Mouse (Mus musculus): ENCODE measurements around the gene Mpst.
A peak's percentile ranks its signal among the peaks of the same experiment; 100 is the strongest.

The Mpst gene

DNA sequence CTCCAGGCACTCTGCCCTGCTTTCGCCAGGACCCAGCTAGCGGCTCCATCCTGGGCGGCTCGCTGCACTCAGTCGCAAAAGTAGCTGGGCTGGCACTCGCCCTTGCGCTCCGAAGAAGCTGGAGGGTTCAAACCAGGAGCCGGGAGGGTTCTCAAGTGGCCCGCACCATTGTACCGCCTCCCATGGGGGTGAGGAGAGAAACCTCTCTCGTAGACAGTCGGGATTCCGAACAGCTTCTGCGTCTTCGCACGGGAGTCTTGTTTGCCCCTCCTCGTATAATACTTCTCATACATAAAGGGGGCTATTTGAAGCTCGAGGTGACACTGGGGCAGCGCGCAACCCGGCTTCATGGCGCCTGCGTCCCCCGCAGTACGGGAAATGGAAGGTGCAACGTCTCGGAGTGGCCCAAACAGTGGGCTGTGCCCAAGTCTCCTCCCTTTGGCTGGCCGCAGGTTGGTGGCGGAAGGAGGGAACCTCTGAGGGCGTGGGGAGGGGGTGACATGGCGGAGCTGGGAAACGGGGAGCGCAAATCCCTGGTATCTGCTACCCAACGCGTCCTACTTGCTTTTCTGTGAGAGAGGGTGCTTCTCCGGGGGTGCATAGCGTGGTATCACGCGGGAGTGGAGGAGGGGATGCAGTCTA, at the start of gene Mpst:
Mpst (plus strand) TSS at position 124 of the 642 bp plus-strand sequence.
- peak; percentile 89 for DNase-seq (ENCODE audit: low spot score)

DNA sequence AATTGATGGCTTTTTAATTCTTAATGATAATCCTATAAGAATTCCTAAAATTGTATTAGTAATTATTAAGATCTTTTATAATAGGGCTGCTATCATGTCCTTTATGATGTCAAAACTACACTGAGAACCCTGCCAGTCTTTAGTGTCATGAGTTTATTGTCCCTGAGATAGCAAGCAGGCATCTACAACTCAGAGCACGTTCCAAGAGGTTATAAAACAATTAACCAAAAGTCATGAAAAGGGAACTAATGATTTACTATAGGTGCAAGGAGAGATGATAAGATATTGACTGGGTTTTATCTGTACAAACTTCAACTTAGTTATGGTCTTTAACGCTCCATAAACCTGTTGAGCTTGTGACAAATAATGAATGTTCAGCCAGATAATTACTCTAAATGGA, 40.3 kb upstream of the Mpst start:
- no peak for DNase-seq (ENCODE audit: low spot score)

DNA sequence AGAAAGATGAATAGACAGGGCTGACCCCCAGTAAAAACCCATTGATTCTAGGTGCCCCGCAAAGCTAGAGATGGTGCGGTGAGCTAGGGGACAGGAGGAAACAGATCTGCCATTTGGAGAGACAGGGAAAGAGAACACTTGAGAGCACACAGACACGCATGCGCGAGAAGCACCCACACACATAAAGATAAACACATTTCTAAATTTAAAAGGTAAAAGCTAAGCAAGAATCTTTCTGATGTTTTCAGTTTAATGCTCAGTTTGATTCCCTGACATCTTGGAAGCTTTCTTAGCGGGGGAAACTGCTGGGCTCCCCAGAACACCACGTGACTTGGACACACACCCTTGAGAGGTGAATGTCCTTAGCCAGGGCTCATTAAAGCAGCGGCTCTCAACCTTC, 39.3 kb upstream of the Mpst start:
- no peak for DNase-seq (ENCODE audit: low spot score)

DNA sequence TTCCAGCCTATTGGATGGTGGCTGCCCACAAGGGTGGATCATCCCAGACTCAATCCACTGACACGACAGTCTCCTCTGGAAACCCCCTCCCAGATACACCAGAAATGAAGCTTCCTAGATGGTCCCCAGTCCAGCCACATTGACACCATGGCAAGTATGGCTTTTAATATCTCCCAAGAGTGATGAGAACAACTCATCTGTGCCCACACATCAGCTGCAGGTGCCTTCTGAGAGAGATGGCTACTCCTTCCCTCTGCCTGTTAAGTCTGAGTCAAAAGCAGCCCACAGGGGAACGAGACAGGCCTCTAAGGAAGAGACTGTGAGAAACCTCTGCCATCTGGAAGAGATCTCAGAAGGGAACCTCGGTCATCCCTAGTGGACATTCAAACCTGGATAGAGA, 38.4 kb upstream of the Mpst start:
- DNase-seq (ENCODE audit: low spot score), result no peak

DNA sequence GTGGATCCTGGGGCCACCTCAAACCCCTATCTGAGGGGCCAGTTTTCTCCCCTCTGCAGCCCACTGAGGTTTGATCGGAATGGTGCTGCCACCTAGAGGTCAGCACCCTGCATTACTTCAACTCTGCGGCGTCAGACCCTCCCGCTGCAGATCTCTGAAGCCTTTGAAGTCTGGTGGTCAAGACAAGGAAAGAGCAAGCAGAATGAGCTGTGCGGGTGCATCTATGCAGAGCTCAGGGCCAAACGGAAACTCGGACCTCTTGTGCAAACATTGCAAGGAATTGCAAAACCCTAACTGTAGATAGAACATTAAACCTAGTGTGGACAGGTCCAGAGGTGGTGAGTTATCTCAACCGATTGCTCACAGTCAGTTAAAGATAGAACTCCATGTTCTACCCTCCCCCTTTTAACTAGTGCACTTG, 37.3 kb upstream of the Mpst start:
- no peak for DNase-seq (ENCODE audit: low spot score)

DNA sequence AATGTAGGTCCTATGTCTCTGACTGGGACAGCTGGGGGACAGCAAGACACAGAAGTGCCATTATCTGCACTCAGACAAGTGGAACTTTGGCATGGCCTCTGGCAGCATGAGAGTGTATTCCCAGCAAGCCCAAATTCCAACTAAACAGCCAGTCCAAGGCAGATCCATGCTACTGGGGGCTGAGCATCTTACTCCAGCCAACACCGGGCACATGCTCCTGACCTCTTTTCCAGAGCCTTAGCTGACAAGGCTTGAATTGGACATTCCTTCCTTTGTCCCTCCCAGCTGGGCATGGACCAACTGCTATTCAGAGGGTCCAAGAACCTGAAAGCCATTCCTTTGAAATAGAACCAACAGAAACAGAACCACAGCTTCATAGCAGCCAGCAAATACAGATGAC, 36.6 kb upstream of the Mpst start:
- DNase-seq (ENCODE audit: low spot score), result no peak

DNA sequence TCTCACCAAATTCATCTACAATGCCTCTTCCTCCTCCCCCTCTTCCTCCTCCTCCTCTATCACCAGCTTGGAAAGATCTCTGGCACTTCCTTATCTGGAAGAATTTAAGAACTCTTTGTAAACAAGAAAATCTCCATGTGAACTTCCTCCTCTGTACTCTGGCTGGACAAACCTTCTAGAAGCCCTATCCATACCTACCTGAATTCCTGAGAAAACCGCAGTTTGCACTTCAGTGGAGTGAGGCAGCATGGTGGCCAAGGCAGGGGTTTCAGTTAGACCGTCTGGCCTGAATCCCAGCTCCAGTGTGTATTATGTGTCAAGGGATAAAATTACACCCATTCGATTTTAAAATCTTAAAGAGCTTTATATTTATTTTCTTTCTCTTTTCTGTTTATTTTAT, 33.4 kb upstream of the Mpst start:
- no peak for DNase-seq (ENCODE audit: low spot score)

DNA sequence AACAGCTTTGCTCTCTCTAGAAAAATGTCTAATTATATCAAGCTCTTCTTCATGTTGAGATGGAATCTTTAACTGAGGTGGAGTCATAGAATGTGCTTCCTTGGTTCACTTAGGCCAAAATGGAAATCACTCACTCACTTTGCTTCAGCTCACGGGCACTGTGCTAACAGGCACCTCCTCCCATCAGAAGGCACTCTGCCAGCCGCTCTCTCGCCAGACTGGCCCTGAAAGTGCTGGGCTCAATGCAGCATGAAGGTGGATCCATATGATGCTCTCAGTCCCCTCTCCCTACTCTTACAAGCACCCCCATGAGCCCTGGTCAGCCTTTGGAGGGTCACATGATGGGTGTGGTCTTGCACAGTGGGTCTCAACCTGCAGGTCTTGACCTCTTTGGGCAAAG, 32.0 kb upstream of the Mpst start:
- DNase-seq (ENCODE audit: low spot score), result no peak

DNA sequence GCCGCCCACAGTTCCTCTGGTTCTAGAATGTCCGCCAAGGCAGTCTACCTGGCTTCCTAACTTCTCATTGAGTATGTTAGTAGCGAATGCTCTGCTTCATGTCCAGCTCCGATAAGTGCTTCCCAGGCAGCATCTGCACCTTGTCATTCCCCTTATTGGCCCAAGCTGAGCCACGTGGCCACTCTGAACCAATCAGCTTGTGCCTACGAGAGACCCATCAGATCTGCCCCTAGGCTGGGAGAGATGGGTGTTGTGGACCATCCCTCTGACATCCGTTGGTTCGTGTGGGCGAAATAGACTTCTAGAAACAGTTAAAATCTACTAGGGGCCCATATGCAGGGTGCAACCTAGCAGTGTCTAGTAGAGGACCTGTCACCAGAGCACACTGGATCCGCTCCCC, 28.4 kb upstream of the Mpst start:
- DNase-seq (ENCODE audit: low spot score), result no peak

DNA sequence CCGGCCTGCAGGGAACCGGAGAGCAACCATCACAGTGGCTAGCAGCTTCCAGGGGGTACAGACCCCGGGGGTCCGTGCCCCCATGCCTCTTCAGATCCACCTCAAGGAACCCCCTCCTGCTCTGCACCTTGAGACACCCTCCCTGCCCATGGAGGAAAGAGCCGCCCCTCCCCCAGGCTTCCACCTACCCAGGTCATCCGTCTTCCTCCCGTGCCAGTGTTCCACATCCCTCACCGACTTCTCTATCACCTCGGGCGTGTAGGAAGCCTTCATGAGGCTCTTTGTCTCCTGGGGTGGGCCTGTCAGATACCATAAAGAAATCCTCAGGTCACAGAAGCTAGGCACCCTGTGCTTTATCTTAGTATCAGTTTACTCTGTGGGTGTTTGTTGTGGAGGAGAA, 27.7 kb upstream of the Mpst start:
- DNase-seq (ENCODE audit: low spot score), result no peak

DNA sequence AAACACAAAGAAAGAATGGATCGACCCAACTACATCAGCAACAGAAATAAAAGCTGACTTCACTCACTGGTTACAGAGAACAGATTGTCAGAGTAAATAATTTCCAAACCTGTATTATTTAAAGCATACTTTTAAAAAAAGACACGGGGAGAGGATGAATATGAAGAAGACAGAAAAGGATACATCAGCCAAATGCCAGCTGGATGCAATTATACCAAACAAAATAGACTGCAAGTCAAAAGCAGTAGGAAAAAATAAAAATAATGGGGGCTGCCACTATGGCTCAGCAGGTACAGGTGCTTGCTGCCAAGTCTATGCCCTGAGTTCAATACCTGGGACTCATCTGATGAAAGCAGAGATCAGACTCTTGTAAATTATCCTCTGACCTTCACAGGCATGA, 26.0 kb upstream of the Mpst start:
- DNase-seq (ENCODE audit: low spot score), result no peak

DNA sequence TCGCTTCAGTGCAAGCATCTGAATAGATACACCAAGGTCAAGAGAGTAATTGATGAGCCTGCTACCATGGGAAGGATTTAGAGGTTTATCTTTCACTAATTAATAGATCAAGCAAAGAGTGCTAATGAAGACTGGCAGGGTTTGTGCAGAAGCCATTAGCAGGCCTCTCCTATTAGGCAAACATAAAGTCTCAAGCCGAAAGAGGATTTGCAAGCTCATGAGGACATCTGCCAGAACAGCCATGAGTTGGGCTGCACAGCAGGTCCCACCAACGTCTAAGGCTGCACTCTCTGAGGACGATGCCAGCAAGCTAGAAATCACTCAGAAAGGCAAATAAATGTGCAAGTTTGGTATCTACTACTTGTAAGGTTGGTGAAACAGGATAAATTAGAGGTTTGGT, 25.5 kb upstream of the Mpst start:
- DNase-seq (ENCODE audit: low spot score), result no peak

DNA sequence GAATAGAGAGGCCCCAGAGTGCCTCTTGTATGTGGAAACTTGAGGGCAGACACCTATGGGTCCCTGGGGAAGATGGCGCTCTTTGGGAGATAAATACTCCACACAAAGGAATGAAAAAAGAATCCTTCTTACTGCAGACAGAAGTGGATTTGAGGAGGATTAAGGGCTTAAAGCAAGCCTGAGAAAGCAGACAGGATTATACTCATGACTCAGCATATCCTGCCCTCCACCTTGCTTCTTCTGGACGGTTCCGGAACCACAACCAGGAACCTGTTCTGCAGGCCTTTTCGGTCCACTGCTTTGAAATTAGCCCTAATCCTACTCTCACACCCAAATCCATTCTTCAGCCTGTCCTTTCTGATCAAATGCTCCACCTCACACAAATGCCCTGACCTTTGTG, 24.1 kb upstream of the Mpst start:
- DNase-seq (ENCODE audit: low spot score), result no peak

DNA sequence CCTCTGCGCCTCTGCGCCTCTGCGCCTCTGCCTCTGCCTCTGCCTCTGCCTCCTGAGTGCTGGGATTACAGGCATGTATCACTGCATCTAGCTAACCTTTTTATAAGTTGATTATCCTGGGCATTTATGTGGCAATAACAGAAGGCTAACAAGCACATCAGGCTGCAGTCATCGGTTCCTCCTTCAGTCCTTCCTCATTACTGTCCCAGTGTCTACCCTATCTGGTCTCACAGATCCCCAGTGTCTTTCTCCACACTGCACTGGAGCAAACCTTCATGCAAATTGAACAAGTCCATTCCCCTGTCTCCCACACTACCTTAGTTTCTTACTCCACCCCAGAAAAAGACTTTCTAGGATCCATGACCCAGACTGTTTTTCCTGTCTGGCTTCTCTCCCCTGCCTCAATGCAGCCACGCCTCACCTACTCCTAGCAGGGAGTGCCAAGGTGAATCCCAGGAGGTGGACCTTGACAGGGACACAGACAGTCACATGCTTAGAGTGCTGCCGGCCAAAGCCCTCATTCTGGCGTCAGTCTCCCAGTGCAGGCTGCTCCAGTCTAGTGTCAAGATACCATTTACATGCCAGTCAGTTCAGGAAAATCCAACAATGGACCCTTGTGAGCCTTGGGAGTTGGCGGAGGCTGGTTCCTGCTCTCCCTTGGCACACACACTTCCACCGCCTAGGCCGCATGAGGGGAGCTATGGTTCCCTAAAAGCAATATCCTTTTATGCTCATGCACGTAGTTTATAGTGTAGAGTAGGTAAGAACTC, 22.6 kb upstream of the Mpst start:
- DNase-seq (ENCODE audit: low spot score), result no peak

DNA sequence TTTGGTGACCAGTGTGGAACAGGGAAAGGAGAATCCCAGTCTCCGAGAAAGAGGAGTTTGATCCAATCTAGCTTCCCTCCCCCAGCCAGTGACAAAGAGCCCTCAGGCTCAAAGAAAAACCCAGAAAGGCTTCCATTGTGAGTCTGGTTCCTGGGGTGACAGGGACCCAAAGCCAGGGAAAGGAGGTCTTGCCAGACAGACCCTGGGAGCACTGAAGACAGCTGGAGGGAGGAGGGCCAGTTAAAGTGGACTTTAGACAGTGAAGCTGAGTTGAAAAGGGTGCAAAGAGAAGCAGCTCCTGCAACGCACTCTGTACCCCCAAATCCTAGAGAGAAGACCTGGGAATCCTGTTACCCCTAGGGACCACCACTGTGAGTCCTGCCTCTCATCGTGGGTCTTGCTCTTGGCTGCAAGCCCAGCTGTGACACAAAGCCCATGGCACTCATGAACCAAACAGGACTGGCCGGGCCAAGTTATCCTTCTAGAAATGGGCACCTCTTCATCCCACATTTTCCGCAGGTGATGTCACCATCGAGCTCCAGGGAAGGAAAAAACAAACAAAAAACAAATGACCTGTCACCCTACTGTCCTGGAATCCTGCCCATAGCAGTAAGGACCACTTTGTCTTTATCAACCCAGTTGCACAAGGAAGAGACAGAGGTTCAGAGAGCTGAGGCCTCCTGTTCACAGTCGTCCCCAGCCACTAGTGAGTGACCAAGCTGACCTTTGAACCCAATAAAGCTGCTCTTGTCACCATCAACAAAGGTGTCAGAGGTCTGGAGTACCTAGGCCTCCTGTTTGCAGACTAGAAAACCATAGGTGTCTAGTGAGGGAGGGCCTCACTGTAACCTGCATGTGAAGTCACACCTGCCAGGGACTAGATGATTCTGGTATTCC, 21.7 kb upstream of the Mpst start:
- no peak for DNase-seq (ENCODE audit: low spot score)

DNA sequence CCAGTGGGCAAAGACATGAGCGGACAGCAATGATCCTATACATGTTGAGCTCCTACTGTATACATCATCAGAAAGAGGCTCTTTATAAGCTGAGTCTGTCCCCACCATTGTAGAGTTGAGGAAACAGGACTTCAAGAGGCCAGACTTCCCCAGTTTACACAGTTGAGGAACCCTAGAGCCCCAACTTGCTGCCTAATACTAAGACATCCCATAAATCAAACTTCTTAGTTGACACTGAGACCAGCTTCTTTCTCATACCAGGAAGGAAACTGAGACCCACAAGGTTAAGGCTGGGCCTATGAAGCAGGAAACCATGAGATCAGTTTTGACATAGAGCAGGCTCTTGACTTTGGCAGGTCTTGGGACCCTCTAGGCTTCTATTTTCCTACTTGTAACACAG, 20.7 kb upstream of the Mpst start:
- DNase-seq (ENCODE audit: low spot score), result no peak

DNA sequence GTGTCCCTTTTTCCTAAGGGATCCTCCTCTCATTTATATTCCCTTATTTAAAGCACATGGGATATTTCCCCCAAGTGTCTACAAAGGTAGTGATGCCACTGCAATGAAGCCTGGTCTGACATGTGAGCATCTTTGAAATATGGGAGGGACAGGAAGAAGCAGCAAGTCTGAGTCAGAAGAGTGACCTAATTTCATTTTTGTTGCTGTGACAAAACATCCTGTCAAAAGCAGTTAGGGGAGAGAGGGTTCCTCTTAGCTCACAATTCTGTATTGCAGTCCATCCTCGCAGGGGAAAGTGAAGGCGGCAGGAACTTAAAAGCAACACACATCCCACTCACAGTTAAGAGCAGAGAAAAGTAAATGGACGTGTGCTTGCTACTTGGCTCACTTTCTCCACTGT, 15.4 kb upstream of the Mpst start:
- no peak for DNase-seq (ENCODE audit: low spot score)

DNA sequence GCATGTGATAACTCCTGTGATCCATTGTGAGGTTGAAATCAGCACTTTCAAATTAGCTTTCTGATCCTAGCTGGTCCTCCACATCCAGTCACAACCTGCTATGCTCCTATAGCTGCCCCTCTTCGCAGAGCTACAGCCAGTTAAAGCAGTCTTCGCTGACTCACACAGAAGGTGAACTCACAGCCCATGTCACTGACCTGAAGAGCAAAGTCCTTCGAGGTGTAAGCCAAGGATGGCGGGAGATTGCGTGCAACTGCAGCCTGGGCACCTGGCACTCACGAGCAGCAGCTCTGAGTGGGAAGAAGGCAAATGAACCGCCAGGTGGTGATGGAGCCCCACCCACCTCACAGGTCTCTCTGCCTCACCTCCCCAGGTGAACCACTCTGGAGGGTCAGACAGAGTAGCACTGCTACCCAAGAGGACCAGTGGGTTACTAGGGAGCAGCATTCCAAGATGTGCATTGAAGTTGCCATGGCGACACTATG, 10.7 kb upstream of the Mpst start, which contains the start of gene Tex33:
Tex33 (minus strand) TSS at position 435 of the 485 bp plus-strand sequence.
- DNase-seq (ENCODE audit: low spot score), result no peak

DNA sequence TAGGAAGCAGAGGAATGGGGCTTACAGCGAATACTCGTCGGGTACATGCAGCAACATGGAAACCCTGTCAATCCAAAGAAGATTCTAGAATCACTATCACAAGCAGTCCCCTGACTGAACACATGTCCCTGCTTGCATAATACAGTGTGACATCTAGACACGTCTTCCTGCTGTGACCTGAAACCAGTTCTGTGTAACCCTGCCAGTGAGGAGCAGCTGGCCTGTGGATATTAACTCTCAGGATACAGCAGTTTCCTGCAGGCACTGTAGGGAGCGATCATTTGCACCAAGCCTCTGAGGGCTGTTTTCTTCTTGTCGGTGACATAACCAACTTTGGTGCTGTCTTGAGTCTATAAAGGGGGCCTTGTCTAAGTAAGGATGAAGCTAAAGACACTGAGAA, 4.9 kb upstream of the Mpst start:
- no peak for DNase-seq (ENCODE audit: low spot score)

DNA sequence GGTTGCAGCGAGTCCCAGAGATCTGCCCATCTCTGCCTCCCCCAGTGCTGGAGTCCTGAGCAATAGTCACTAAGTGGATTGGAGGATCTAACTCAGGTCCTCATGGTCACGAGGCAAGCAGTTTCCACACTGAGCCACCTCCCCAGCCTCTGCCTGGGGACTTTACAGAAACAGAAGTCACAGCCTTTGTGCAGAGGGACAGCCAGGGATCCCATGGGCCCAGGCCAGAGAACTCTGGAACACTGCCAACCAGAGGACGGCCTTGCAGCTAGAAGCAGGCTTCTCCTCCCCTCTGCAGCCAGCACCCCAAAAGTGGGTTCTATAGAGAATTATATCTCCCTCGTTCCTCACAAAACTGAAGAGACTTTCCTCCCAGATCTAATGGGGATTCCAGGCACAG, 4.3 kb upstream of the Mpst start:
- no peak for DNase-seq (ENCODE audit: low spot score)

DNA sequence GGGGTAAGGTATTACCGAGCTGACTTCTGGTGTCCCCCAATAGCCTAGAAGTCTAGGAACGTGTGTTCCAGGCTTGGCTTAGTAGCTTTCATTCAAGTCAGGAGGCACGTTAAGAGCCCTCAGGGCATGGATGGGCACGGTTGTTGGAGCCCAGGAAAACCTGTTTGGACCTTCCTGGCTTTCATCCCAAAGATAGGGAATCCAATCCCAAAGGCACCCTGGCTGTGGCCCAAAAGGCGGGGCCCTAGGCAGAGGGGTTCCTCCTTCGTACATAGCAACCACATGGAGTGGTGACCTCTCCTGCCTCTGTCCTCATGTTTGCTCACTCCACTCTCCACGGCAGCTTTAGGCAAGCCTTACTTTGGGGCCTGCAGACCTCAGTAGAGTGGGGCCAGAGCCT, 3.8 kb upstream of the Mpst start:
- DNase-seq (ENCODE audit: low spot score), result no peak

DNA sequence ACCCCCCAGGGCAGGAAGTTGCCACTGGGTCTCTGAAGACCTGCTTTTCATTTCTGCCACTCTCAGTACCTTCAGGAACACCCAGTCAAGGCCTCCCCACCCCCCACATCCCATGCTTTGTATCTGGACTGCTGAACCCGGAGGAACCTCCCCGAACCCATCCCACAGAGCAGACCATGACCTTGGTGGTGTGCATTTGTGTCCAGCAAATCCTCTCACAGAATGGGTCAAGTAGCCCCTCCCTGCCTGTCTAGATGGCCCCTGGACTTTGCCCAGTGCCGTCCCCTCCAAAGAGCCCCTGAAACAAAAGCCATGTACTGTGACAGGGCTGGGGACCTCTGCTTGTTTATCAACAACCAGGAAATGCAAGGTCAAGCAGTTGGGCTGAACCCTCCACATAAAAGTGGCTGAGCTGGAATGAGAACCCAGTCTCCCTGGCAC, 2.9 kb upstream of the Mpst start:
- no peak for DNase-seq (ENCODE audit: low spot score)

DNA sequence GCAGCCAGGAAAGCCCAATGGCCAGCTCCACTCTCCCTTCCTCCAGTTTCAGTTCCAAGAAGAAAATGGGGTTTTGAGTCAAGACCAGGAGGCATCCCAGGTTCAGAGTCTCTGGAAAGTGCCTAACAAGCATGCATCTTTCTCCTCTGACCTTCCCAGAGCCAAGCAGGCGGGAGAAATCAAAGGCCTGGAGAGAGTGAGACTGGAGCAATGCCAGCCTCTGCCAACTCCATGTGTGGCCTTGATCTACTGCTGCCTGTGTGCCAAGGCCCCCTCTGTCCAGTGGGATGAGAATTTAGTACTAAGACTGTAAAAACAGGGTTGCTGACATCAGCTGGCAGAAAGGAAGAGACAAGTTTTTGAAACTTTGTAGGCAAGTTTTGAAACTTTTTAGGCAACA, 2.3 kb upstream of the Mpst start:
- DNase-seq (ENCODE audit: low spot score), result no peak
